Mouse (Mus musculus): ENCODE data around the gene Slc25a34.

GRCm38 (mm10) chr4:141627502-141627901, 3.9 kb upstream of the Slc25a34 start:
- TF ChIP-seq CTCF (IDR thresholded peaks at IDR 0.05; ENCODE audit: control insufficient read depth, insufficient read depth, insufficient replicate concordance, low read depth, low read length) (no peak), POLR2A (IDR thresholded peaks at IDR 0.05; ENCODE audit: control insufficient read depth, low read depth, low read length) (no peak)
